Mouse (Mus musculus) left cerebral cortex, adult 2 months (tissue): ENCODE data around the gene Gm7138. TPM values are rescaled to one million over a fixed set of nuclear protein-coding genes. Genes with fewer than 3 reads are reported as not detected.
"Not testable (repeated sequence)": the region's sequence is repeated elsewhere in the genome, so short reads cannot be mapped to it uniquely, and the experiment has no call there.

ENCODE experiments used
- DNase-seq, 2 experiments: peaks; one replicate each; pipeline ENCODE4 v3.0.0; 2021 to 2022; ENCODE audit warnings: low spot score in 2 of 2, mixed read lengths in 1 of 2; ENCODE audit errors: extremely low spot score in 1 of 2
- H3K27ac ChIP-seq: fragments of 200-600 bp; 2 replicates; pipeline ENCODE4 v1.8.1; 2022
- H3K4me3 ChIP-seq: fragments of 200-600 bp; 2 replicates; pipeline ENCODE4 v1.8.1; 2022
- CTCF ChIP-seq: fragments of 200-600 bp; IDR thresholded peaks from 2 replicates; pipeline ENCODE4 v1.8.1; 2022; ENCODE audit warnings: antibody characterized with exemption, mild to moderate bottlenecking, moderate library complexity
- intact Hi-C: fragments of 180-260 bp; cut with DNase I; formaldehyde crosslinking; loops from one replicate; pipeline ENCODE4 v1.15.1; 2025
- total RNA-seq, 2 experiments: library from RNA; stranded (reverse); gene quantifications; 2 replicates each; pipeline ENCODE4 v1.2.3; 2021

The Gm7138 gene
- total RNA-seq, 2 experiments from 2014 or later: not detected

GRCm38 (mm10) chr10:77771225-77771624 lies 5.5 kb downstream of the Gm7138 start, which contains the start of gene Gm3238:
TSS of gene Gm3238 (minus strand) at chr10:77771325.
- H3K4me3 ChIP-seq, H3K27ac ChIP-seq, intact Hi-C loops, DNase-seq: not testable (repeated sequence)

- intact Hi-C loops: no loop called here
- DNase-seq: no peak
- no peak overlapping the region for H3K27ac ChIP-seq
- no peak overlapping the region for H3K4me3 ChIP-seq
- no peak for TF ChIP-seq CTCF
Observed at GRCm38 (mm10) chr10:77769727-77770126, 7.0 kb downstream of the Gm7138 start.

DNA sequence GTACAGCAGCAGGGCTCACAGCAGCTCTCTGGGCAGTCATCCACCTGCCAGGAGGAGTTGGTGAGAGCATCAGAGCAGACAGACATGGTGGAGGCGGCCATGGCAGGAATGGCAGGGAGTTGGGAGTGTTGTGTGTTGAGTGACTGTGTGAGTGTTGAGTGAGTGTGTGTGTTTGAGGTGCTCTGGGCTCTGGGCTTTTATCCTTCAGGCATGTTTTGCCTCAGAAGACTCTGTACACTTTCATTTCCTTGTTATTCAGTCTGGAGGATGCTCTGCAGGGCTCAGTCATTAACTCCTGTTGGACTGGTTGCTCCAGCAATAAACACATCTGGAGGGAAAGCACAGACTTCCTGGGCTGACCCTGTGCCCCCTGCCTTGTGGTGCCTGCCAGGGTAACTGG lies 17.2 kb downstream of the Gm7138 start, which contains the start of gene Gm3233:
Gene Gm3233, minus strand, starts transcription at position 101 of the 400 bp plus-strand sequence.
- H3K27ac ChIP-seq, DNase-seq, H3K4me3 ChIP-seq, intact Hi-C loops: not testable (repeated sequence)

- TF ChIP-seq CTCF: no peak; the same call in 1 of the 2 replicates
- H3K27ac ChIP-seq: no peak overlapping the region
- intact Hi-C loops: no loop called here
Observed at GRCm38 (mm10) chr10:77753448-77753847, 23.3 kb downstream of the Gm7138 start.

DNA sequence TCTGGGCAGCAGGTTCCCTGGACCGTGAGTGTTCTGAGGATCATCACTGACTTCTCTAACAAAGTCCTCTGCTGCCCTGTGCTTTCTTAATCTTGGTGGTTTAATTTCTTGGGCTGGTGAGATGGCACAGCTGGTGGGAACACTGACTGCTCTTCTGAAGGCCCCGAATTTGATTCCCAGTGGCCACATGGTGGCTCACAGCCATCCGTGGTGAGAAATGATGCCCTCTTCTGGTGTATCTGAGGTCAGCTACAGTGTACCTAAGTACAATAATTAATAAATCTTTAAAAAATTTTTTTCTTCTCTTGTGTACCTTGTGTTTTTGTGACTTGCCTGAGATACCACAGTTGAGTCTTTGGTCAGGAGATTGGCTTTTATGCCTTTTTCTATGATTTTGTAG lies 24.4 kb downstream of the Gm7138 start:
- intact Hi-C loops, H3K4me3 ChIP-seq, DNase-seq, H3K27ac ChIP-seq: not testable (repeated sequence)

More at GRCm38 (mm10) chr10:77753448-77753847, 23.3 kb downstream of the Gm7138 start:
- no peak for DNase-seq
- H3K4me3 ChIP-seq: no peak overlapping the region

DNA sequence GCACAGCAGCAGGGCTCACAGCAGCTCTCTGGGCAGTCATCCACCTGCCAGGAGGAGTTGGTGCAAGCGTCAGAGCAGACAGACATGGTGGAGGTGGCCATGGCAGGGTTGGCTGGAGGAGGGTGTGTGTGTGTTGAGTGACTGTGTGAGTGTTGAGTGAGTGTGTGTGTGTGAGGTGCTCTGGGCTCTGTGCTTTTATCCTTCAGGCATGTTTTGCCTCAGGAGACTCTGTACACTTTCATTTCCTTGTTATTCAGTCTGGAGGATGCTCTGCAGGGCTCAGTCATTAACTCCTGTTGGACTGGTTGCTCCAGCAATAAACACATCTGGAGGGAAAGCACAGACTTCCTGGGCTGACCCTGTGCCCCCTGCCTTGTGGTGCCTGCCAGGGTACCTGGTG lies 25.5 kb downstream of the Gm7138 start, which contains the start of gene Gm9736:
Gene Gm9736, minus strand, starts transcription at position 101 of the 400 bp plus-strand sequence.
- intact Hi-C loops, H3K27ac ChIP-seq, DNase-seq, H3K4me3 ChIP-seq: not testable (repeated sequence)

GRCm38 (mm10) chr10:77750686-77751085 lies 26.1 kb downstream of the Gm7138 start:
- H3K27ac ChIP-seq, H3K4me3 ChIP-seq, intact Hi-C loops: not testable (repeated sequence)

DNA sequence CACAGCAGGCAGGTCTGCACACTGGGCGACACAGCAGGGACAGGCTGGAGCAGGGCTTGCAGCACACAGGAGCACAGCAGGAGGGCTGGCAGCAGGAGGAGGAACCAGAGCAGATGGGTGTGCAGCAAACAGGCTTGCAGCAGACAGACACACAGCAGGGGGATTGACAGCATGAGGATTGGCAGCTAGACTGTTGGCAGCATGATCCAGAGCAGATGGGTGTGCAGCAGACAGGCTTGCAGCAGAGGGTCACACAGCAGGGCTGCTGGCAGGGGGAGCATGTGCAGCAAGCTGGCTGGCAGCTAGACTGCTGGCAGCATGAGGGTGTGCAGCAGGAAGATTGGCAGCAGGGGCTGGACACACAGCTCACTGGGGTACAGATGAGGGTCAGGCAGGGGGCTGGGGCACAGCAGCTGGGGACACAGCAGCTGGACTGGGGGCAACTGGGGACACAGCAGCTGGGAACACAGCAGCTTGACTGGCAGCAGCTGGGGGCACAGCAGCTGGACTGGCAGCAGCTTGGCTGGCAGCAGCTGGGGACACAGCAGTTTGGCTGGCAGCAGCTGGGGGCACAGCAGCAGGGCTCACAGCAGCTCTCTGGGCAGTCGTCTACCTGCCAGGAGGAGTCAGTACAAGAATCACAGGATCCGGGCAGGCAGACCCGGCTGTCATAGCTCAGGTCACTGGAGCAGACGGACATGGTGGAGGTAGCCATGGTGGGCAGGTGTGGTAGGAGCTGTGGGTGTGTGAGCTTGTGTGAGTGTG lies 34.6 kb downstream of the Gm7138 start, which contains the start of gene Gm18596:
Gene Gm18596, minus strand, starts transcription at position 715 of the 765 bp plus-strand sequence.
- H3K27ac ChIP-seq, DNase-seq, H3K4me3 ChIP-seq, intact Hi-C loops: not testable (repeated sequence)

More at GRCm38 (mm10) chr10:77750686-77751085, 26.1 kb downstream of the Gm7138 start:
- DNase-seq: not testable (repeated sequence)

DNA sequence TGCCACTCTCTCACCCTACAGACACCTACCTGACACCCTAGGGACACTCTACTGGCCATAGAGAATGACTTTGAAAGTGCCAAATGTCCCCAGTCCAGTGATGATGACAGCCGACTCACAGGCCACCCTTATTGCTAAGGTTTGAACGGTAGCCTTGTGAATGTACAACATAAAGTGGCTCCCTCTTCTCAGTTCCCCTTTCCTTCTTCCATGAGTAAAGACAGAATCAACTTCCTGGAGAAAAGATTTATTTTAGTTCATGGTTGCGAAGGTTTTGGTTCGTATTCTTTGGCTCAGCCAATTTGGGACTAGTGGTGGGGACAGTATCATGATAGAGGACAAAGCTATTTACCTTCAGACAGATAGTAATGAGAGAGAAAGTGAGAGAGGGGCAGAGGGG lies 37.8 kb downstream of the Gm7138 start:
- Histone ChIP-seq H3K4me3 (no peak overlapping the region), H3K27ac (no peak overlapping the region)
- intact Hi-C loops: no loop called here
- DNase-seq: no peak
- no peak for TF ChIP-seq CTCF

GRCm38 (mm10) chr10:77735928-77736327 lies 40.8 kb downstream of the Gm7138 start:
- no peak for DNase-seq
- no peak for TF ChIP-seq CTCF
- no peak overlapping the region for H3K27ac ChIP-seq
- intact Hi-C loops: no loop called here
- H3K4me3 ChIP-seq: no peak overlapping the region

DNA sequence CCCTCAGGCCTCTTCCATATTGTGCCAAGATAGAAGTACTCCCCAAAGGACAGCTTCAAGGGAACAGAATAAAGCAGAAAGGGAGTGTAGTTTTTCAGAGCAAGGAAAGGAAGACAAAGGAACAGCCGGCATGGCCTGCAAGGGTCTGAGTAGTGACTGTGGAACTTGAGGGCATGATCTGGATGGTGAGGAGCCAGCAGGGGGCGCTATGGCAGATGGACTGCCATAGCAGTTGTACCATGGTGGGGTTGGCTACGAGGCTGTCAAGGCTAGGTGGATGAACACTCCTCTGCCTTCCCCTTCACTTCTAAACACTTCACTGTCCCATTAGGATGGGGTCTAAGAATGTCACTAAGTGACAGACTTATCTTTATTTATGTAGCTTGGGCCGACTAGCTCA lies 47.5 kb downstream of the Gm7138 start:
- intact Hi-C loops: no loop called here
- Histone ChIP-seq H3K27ac (no peak overlapping the region), H3K4me3 (no peak overlapping the region)
- no peak for DNase-seq
- peak; percentile 30 for TF ChIP-seq CTCF

DNA sequence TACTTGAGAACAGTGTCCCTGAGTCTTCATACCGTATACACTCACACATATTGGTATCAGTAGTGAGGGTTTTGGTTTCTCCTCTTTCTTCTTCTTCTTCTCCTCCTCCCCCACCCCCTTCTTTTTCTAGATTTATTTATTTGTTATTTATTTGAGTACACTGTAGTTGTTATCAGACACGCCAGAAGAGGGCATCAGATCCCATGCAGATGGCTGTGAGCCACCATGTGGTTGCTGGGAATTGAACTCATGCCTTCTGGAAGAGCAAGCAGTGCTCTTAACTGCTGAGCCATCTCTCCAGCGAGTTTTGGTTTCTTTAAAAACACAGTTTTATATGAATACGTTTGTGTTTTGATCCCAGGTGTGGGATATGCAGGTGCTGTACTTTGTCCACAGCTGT lies 48.5 kb downstream of the Gm7138 start:
- Histone ChIP-seq H3K27ac (no peak overlapping the region), H3K4me3 (no peak overlapping the region)
- intact Hi-C loops: no loop called here
- peak; percentile 27 for TF ChIP-seq CTCF
- DNase-seq: no peak

Other genes with a start within 250 kb of the Gm7138 start
- 1 to 10 TPM; 3.0 to 3.5 TPM for gene Itgb2, start 246.7 kb downstream of the Gm7138 start, total RNA-seq
- 10 to 100 TPM; 71.6 to 77.6 TPM for gene Pttg1ip, start 195.2 kb downstream of the Gm7138 start, total RNA-seq
- 100 to 1,000 TPM; 142 to 156 TPM for gene Sumo3, start 170.8 kb downstream of the Gm7138 start, total RNA-seq
- gene Gm49325, start 170.7 kb downstream of the Gm7138 start, total RNA-seq: 1 to 10 TPM; 2.0 to 5.3 TPM
- gene Ube2g2, start 154.7 kb downstream of the Gm7138 start, total RNA-seq: 10 to 100 TPM; 47.4 to 48.0 TPM
- under 1 TPM; 0.18 to 0.21 TPM for gene Tspear, start 90.4 kb downstream of the Gm7138 start, total RNA-seq
- not detected for gene Gm19402, start 86.2 kb downstream of the Gm7138 start, total RNA-seq
- not detected for gene Gm9508, start 79.7 kb downstream of the Gm7138 start, total RNA-seq
- gene Gm10272, start 70.3 kb downstream of the Gm7138 start, total RNA-seq: not detected
- not detected for gene Gm10024, start 65.5 kb downstream of the Gm7138 start, total RNA-seq
- gene Gm10142, start 61.1 kb downstream of the Gm7138 start, total RNA-seq: not detected
- gene Krtap12-1, start 56.3 kb downstream of the Gm7138 start, total RNA-seq: not detected
- gene Gm10100, start 50.5 kb downstream of the Gm7138 start, total RNA-seq: not detected
- gene Gm18596, start 34.3 kb downstream of the Gm7138 start, total RNA-seq: not detected
- gene Gm9736, start 25.6 kb downstream of the Gm7138 start, total RNA-seq: not detected
- gene Gm3233, start 17.3 kb downstream of the Gm7138 start, total RNA-seq: not detected
- not detected for gene Gm3238, start 5.6 kb downstream of the Gm7138 start, total RNA-seq
- gene Gm3250, start 5.6 kb upstream of the Gm7138 start, total RNA-seq: not detected
- gene Gm7137, start 11.3 kb upstream of the Gm7138 start, total RNA-seq: not detected
- not detected for gene Gm9639, start 18.1 kb upstream of the Gm7138 start, total RNA-seq
- gene Gm19668, start 22.2 kb upstream of the Gm7138 start, total RNA-seq: not detected
- gene Gm9507, start 34.9 kb upstream of the Gm7138 start, total RNA-seq: not detected
- gene Gm2696, start 37.7 kb upstream of the Gm7138 start, total RNA-seq: not detected
- not detected for gene Krtap10-4, start 50.2 kb upstream of the Gm7138 start, total RNA-seq
- gene Krtap10-10, start 59.0 kb upstream of the Gm7138 start, total RNA-seq: not detected
- not detected for gene Gm36176, start 69.9 kb upstream of the Gm7138 start, total RNA-seq
- not detected for gene Gm10318, start 75.9 kb upstream of the Gm7138 start, total RNA-seq
- gene Gm3285, start 85.0 kb upstream of the Gm7138 start, total RNA-seq: not detected
- gene Lrrc3, start 125.6 kb upstream of the Gm7138 start, total RNA-seq: 1 to 10 TPM; 9.5 to 9.8 TPM
- 10 to 100 TPM; 44.7 to 50.3 TPM for gene Trpm2, start 193.6 kb upstream of the Gm7138 start, total RNA-seq
- 10 to 100 TPM; 33.9 to 34.0 TPM for gene 1810043G02Rik, start 201.6 kb upstream of the Gm7138 start, total RNA-seq
- gene Pfkl, start 233.1 kb upstream of the Gm7138 start, total RNA-seq: 100 to 1,000 TPM; 141 to 149 TPM